Mouse (Mus musculus) E14TG2a.4 (cell line): ENCODE data around the gene Tmem88.

ENCODE experiments used
- H3K27me3 ChIP-seq: 2 replicates; pipeline ENCODE4 v1.6.1; 2014; ENCODE audit warnings: low read length, control low read depth; ENCODE audit not compliant: insufficient read depth
- H3K36me3 ChIP-seq: 2 replicates; pipeline ENCODE4 v1.6.1; 2014; ENCODE audit warnings: low read length, control low read depth; ENCODE audit not compliant: insufficient read depth
- H3K4me1 ChIP-seq: replicated peaks from 2 replicates; pipeline ENCODE4 v1.6.1; 2014; ENCODE audit warnings: low read depth, low read length, control low read depth
- H3K4me3 ChIP-seq: replicated peaks from 2 replicates; pipeline ENCODE4 v1.5.1; 2014; ENCODE audit warnings: mild to moderate bottlenecking, low read length
- H3K9me3 ChIP-seq: 2 replicates; pipeline ENCODE4 v1.6.1; 2014; ENCODE audit warnings: low read length, control low read depth
- CTCF ChIP-seq: conservative IDR thresholded peaks from 2 replicates; pipeline ENCODE4 v1.5.1; 2014; ENCODE audit warnings: low read length
- NANOG ChIP-seq: IDR thresholded peaks from 2 replicates; pipeline ENCODE4 v1.6.1; 2014; ENCODE audit warnings: borderline replicate concordance, low read length, mixed read lengths
- POU5F1 ChIP-seq: IDR thresholded peaks from 2 replicates; pipeline ENCODE4 v1.6.1; 2014; ENCODE audit warnings: low read length, borderline replicate concordance

Tmem88 gene

DNA sequence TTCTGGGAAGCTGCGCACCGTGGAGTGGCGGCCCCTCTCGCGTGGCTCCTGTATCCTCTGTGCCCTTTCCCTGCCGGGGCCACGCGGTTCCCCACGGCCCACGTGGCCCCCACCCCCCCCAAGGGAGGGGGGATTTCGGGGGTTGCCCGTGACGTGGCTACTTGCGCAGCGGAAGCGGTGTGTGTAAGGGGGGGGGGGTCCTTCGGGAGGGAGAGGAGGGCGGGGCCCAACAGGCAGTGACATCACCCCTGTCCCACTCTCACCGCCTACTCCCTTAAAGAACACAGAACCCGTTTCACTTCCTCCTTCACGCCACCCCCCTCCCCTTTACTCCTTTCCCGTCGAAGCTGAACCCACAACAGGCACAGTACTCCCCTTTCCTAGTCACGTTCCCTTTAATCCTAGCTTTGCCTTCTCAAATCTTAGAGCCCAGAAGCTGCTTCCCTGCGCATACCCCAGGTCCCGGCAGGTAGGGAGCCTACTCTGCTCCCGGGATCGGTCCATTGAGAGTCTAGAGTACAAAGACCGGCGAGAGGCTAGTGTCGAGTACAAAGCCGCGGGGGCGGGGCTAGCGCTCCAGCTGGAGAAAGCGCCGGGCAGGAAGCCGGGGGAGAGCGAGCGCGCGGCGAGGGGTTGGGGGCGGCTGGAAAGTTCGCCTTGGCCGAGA lies 11.5 kb upstream of the Tmem88 start:
- Histone ChIP-seq H3K27me3 (peaks cover 10% of the 10 kb centered on the region), H3K36me3 (peaks cover 47% of the 10 kb centered on the region), H3K9me3 (no peaks in the 10 kb centered on the region), H3K4me3 (peak overlapping the region; percentile 88), H3K4me1 (peaks cover 80% of the 10 kb centered on the region)
- no peak for TF ChIP-seq POU5F1
- TF ChIP-seq CTCF = no peak
- TF ChIP-seq NANOG = no peak

DNA sequence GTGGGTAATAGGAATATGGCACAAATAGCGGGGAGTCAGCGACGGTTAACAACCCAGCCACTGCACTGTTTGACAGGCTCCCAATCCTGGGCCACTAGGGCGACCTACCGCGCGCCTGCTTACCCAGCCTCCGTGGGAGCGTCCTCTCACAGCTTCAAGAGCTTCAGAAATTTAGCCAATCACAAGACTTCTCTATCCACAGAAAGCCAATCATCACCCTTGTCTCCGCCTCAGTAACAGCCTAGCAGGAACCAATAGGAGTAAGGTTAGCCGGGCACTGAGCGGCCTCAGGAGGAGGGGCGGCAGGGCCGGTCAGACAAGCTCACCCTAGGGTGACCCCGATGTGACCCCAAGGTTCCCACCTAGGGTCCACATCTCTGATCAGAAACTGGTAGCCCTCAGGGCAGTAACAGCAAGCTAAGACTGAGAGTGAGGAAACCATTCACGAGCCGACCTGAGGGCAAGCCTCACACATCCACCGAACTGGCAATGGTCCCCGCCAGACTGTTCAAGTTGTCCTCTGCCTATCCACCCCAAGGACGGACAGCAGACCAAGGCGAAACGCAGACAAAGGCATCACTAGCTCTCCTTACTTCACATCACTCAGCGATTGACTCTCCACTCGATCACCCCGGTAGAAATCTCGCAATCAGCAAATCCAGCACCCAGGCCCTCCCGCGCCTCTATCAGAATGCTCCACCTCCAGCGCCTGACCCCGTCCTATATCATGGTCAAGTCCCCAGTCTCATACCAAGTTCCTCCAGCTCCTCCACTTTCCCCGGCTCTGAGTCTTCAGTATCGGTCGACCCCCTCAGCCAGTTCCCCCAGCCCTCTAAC lies 10.7 kb upstream of the Tmem88 start:
- Histone ChIP-seq H3K36me3 (peaks cover 53% of the 10 kb centered on the region), H3K4me3 (peak overlapping the region; percentile 88), H3K27me3 (peaks cover 17% of the 10 kb centered on the region), H3K9me3 (no peaks in the 10 kb centered on the region), H3K4me1 (peaks cover 80% of the 10 kb centered on the region)
- TF ChIP-seq CTCF (no peak), POU5F1 (no peak), NANOG (no peak)

- H3K4me1 ChIP-seq = peaks cover 75% of the 10 kb centered on the region
- H3K36me3 ChIP-seq = peaks cover 60% of the 10 kb centered on the region
- TF ChIP-seq CTCF = no peak
- TF ChIP-seq POU5F1 = no peak
- TF ChIP-seq NANOG = no peak
- H3K9me3 ChIP-seq = no peaks in the 10 kb centered on the region
- H3K27me3 ChIP-seq = peaks cover 23% of the 10 kb centered on the region
- H3K4me3 ChIP-seq = peak overlapping the region; percentile 88
These were observed 9.6 kb upstream of the Tmem88 start for GRCm38 (mm10) chr11:69407724-69408004.

DNA sequence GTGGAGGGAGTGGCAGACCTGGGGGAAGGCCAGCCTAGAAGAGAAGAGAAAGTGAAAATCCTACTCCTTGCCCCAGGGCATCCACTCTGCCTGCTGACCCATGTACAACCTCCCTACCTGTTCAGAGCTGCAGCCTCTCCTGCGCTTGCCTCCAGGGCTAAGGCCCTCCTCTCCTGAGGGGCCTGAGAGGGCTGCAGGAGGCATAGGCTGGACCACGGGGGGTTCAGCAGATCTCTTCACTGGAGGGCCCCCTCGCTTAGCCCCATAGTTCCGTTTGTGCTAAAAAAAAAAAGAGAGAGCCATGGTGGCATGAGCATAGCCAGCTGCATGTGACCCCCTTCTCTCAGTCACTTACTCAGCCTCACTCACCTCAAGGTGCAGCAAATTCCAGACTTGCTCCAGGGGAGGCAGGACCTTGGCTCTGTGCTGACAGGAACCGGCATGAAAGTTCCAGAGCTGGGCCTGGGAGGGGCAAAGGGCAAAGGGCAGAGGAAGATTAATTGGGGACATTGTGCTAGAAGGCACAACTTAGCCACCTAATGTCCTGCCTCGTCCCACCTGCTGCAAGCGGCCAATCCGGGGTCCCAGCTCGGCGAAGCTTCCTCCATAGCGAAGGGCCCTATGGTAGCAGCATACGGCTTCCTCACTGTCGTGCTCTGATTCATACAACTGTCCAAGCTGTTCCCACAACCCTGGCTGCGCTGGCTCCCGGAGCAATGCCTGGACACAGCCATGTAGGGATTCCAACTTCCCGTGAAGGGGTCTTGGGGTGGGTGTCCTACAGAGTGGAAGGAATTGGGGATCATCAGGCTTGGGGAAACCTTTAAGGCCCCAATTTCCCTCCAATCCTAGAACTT lies 9.1 kb upstream of the Tmem88 start:
- H3K4me3 ChIP-seq = peak overlapping the region; percentile 88; the same call in 1 of the 2 replicates
- peaks cover 59% of the 10 kb centered on the region for H3K36me3 ChIP-seq
- H3K9me3 ChIP-seq = no peaks in the 10 kb centered on the region
- H3K4me1 ChIP-seq = peaks cover 72% of the 10 kb centered on the region
- TF ChIP-seq NANOG (no peak), POU5F1 (no peak), CTCF (no peak)
- H3K27me3 ChIP-seq = peaks cover 23% of the 10 kb centered on the region

DNA sequence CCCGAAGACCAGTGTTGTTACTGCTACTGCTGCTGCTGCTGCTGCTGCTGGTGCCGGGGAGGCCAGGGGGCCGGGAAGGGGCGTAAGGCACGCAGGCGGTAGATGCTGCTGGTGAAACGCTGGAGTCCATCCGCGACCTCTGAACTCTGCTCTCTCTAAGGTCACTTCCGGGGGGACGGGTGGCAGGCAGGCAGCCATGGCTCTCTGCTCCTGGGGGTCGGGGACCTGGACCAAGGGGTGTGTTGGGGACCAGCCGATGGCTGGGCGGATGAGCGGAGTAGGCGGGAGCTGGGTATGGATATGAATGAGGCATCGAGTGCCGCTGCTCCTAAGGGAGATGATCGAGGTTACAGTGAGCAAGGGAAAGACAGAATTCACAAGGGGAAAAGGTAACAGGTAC lies 8.2 kb upstream of the Tmem88 start:
- Histone ChIP-seq H3K4me3 (peak overlapping the region; percentile 37), H3K36me3 (peaks cover 63% of the 10 kb centered on the region), H3K4me1 (peaks cover 76% of the 10 kb centered on the region), H3K9me3 (no peaks in the 10 kb centered on the region), H3K27me3 (peaks cover 23% of the 10 kb centered on the region)
- TF ChIP-seq NANOG (no peak), POU5F1 (no peak)

- peaks cover 24% of the 10 kb centered on the region for H3K27me3 ChIP-seq
- peaks cover 81% of the 10 kb centered on the region for H3K4me1 ChIP-seq
- peak overlapping the region; percentile 37 for H3K4me3 ChIP-seq
- TF ChIP-seq POU5F1 (no peak), CTCF (no peak), NANOG (no peak)
- no peaks in the 10 kb centered on the region for H3K9me3 ChIP-seq
- H3K36me3 ChIP-seq = peaks cover 68% of the 10 kb centered on the region
These were observed 7.6 kb upstream of the Tmem88 start for GRCm38 (mm10) chr11:69405397-69406200.

- H3K27me3 ChIP-seq = peaks cover 25% of the 10 kb centered on the region
- no peak for TF ChIP-seq CTCF
- no peak for TF ChIP-seq POU5F1
- no peak for TF ChIP-seq NANOG
- peaks cover 83% of the 10 kb centered on the region for H3K4me1 ChIP-seq
- no peaks in the 10 kb centered on the region for H3K9me3 ChIP-seq
- peaks cover 76% of the 10 kb centered on the region for H3K36me3 ChIP-seq
- peak overlapping the region; percentile 71 for H3K4me3 ChIP-seq
These were observed 6.8 kb upstream of the Tmem88 start for GRCm38 (mm10) chr11:69404595-69405396.
